Mouse (Mus musculus) kidney, adult 2 months (tissue): ENCODE measurements around the gene Gm17606. TPM values are rescaled to one million over a fixed set of nuclear protein-coding genes. Genes with fewer than 3 reads are reported as not detected.
A peak's percentile ranks its signal among the peaks of the same experiment; 100 is the strongest.

Source experiments
- DNase-seq: peaks from one replicate; pipeline ENCODE4 v3.0.0; 2021
- H3K27ac ChIP-seq: fragments of 200-500 bp; 2 replicates; pipeline ENCODE4 v1.5.1; 2012; ENCODE audit warnings: low read depth, low read length, control low read depth, inconsistent platforms; ENCODE audit not compliant: insufficient read depth
- H3K27me3 ChIP-seq: fragments of 200-500 bp; replicated peaks from 2 replicates; pipeline ENCODE4 v1.6.1; 2012; ENCODE audit warnings: mild to moderate bottlenecking, moderate library complexity, low read length, inconsistent platforms; ENCODE audit not compliant: control insufficient read depth, insufficient read depth
- H3K36me3 ChIP-seq: fragments of 200-500 bp; 2 replicates; pipeline ENCODE4 v1.6.1; 2012; ENCODE audit warnings: mild to moderate bottlenecking, moderate library complexity, low read length, inconsistent platforms; ENCODE audit not compliant: control insufficient read depth, insufficient read depth
- H3K4me1 ChIP-seq: fragments of 200-500 bp; 2 replicates; pipeline ENCODE4 v1.6.1; 2011; ENCODE audit warnings: low read length; ENCODE audit not compliant: control insufficient read depth, insufficient read depth
- H3K4me3 ChIP-seq: fragments of 200-500 bp; 2 replicates; pipeline ENCODE4 v1.5.1; 2011; ENCODE audit warnings: mild to moderate bottlenecking, low read depth, low read length, control low read depth; ENCODE audit not compliant: insufficient read depth
- CTCF ChIP-seq: fragments of 200-500 bp; conservative IDR thresholded peaks from 2 replicates; pipeline ENCODE4 v1.5.1; 2011; ENCODE audit warnings: low read depth, mild to moderate bottlenecking, control low read depth, low read length, moderate library complexity, mixed read lengths; ENCODE audit not compliant: insufficient read depth, insufficient read length
- POLR2A ChIP-seq: fragments of 200-500 bp; IDR thresholded peaks from one replicate; pipeline ENCODE4 v1.6.1; 2011; ENCODE audit warnings: low read depth, low read length, control low read depth
- WGBS: fragments of 180-500 bp; shearing (Covaris S2); methylation state at CpG from one replicate; pipeline ENCODE4 v1.1.7; 2018; 5-methylcytosine and 5-hydroxymethylcytosine counted together
- polyA plus RNA-seq: library from polyadenylated mRNA; depleted of rRNA; stranded (reverse); fragments of >200 nt; gene quantifications from 2 replicates; pipeline ENCODE4 v1.2.3, GENCODE M21; 2012

The Gm17606 gene
- polyA plus RNA-seq, 1 experiment = not detected

- Histone ChIP-seq H3K27me3 (no peaks in the 10 kb centered on the region), H3K4me3 (no peak overlapping the region), H3K36me3 (peaks cover 27% of the 10 kb centered on the region), H3K27ac (no peak overlapping the region), H3K4me1 (no peaks in the 10 kb centered on the region)
- TF ChIP-seq POLR2A (no peak), CTCF (no peak)
- 93% methylated on average over 2 of the region's 2 CpGs for WGBS
- DNase-seq = peak; percentile 42
These were observed 19.3 kb downstream of the Gm17606 start for GRCm38 (mm10) chr14:54660009-54660408.

- Histone ChIP-seq H3K36me3 (peaks cover 26% of the 10 kb centered on the region), H3K4me1 (no peaks in the 10 kb centered on the region), H3K27me3 (no peaks in the 10 kb centered on the region), H3K27ac (no peak overlapping the region), H3K4me3 (no peak overlapping the region)
- TF ChIP-seq POLR2A (no peak), CTCF (no peak)
- WGBS = 92% methylated on average over 10 of the region's 10 CpGs
- DNase-seq = no peak
These were observed 23.9 kb downstream of the Gm17606 start for GRCm38 (mm10) chr14:54664477-54665222.

- peaks cover 8% of the 10 kb centered on the region for H3K36me3 ChIP-seq
- H3K27me3 ChIP-seq = no peaks in the 10 kb centered on the region
- peak; percentile 71 for DNase-seq
- 72% methylated on average over 4 of the region's 4 CpGs for WGBS
- H3K4me1 ChIP-seq = peaks cover 5% of the 10 kb centered on the region; the same call in 1 of the 2 replicates
- H3K4me3 ChIP-seq = no peak overlapping the region
- TF ChIP-seq POLR2A = no peak
- TF ChIP-seq CTCF = peak; percentile 75
- H3K27ac ChIP-seq = no peak overlapping the region
These were observed 28.6 kb downstream of the Gm17606 start for GRCm38 (mm10) chr14:54669381-54669780.

- no peak for TF ChIP-seq POLR2A
- TF ChIP-seq CTCF = no peak
- Histone ChIP-seq H3K4me3 (no peak overlapping the region), H3K36me3 (no peaks in the 10 kb centered on the region; the same call in 1 of the 2 replicates), H3K4me1 (peaks cover 13% of the 10 kb centered on the region; the same call in 1 of the 2 replicates), H3K27me3 (no peaks in the 10 kb centered on the region), H3K27ac (no peak overlapping the region)
- 53% methylated on average over 2 of the region's 2 CpGs for WGBS
- DNase-seq = peak; percentile 26
These were observed 33.6 kb downstream of the Gm17606 start for GRCm38 (mm10) chr14:54674317-54674716.

GRCm38 (mm10) chr14:54676290-54676689 lies 35.5 kb downstream of the Gm17606 start:
- 87% methylated on average over 5 of the region's 5 CpGs for WGBS
- Histone ChIP-seq H3K4me3 (no peak overlapping the region), H3K36me3 (no peaks in the 10 kb centered on the region; the same call in 1 of the 2 replicates), H3K4me1 (peaks cover 12% of the 10 kb centered on the region; the same call in 1 of the 2 replicates), H3K27ac (no peak overlapping the region), H3K27me3 (no peaks in the 10 kb centered on the region)
- TF ChIP-seq POLR2A = no peak
- no peak for TF ChIP-seq CTCF
- DNase-seq = no peak

GRCm38 (mm10) chr14:54678657-54679304 lies 38.0 kb downstream of the Gm17606 start:
- peak; percentile 74 for DNase-seq
- TF ChIP-seq CTCF (no peak), POLR2A (no peak)
- H3K27me3 ChIP-seq = no peaks in the 10 kb centered on the region
- no peak overlapping the region for H3K4me3 ChIP-seq
- 0 out of 2 replicates have a peak, but pooled peaks cover 10% of the 10 kb centered on the region for H3K4me1 ChIP-seq
- no peak overlapping the region for H3K27ac ChIP-seq
- no peaks in the 10 kb centered on the region; the same call in 1 of the 2 replicates for H3K36me3 ChIP-seq
- WGBS = 53% methylated on average over 16 of the region's 16 CpGs

- Histone ChIP-seq H3K36me3 (no peaks in the 10 kb centered on the region; the same call in 1 of the 2 replicates), H3K4me3 (no peak overlapping the region), H3K27me3 (no peaks in the 10 kb centered on the region), H3K27ac (no peak overlapping the region), H3K4me1 (0 out of 2 replicates have a peak, but pooled peaks cover 10% of the 10 kb centered on the region)
- TF ChIP-seq CTCF (no peak), POLR2A (no peak)
- 66% methylated on average over 3 of the region's 3 CpGs for WGBS
- DNase-seq = no peak
These were observed 41.6 kb downstream of the Gm17606 start for GRCm38 (mm10) chr14:54682396-54682795.
